Comparison of ENCODE assay signal across 8 mouse cellular contexts in the genomic region with DNA sequence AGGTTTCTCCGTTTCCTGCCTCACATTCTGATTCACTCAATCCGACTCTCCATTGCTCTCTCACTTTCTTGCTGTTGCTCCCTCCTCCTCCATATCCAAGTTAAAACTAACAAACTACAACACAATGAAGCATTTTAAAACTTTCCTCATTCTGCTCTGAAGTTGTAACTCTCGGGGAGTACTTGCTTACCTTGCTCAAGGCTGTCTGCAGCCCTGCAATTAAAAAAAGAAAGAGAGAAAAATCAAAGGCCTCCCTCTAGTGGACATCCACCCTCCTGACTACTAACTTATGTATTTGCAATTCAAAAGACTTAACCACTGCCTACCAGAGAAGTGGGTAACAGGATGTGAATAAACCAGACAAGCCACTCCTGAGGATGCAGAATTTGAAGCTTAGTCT. TPM values are rescaled to one million over a fixed set of nuclear protein-coding genes. Genes with fewer than 3 reads are reported as not detected.
DNase-seq lines count a peak whose midpoint lies in the region; ATAC-seq lines count a peak whose summit lies in the region.

No protein-coding gene starts in this region.

- H3K4me1 ChIP-seq in brown adipose tissue, adult 24 weeks (ENCODE audit: control insufficient read depth, insufficient read depth, insufficient read length, low read length) = peaks cover 3% of the 10 kb centered on the region; the same call in 1 of the 2 replicates
- H3K4me1 ChIP-seq in hindbrain, embryonic 12.5 days = peaks cover 13% of the 10 kb centered on the region
- H3K4me1 ChIP-seq in limb, embryonic 12.5 days (replicated peaks) = peaks cover 13% of the 10 kb centered on the region
- peaks cover 18% of the 10 kb centered on the region for H3K4me1 ChIP-seq in midbrain, embryonic 12.5 days
- H3K4me1 ChIP-seq in stomach, embryonic 16.5 days (ENCODE audit: control insufficient read depth, insufficient read depth, low read length) = peaks cover 15% of the 10 kb centered on the region

- no peaks in the 10 kb centered on the region for H3K27me3 ChIP-seq in hindbrain, embryonic 12.5 days
- no peaks in the 10 kb centered on the region for H3K27me3 ChIP-seq in limb, embryonic 12.5 days
- no peaks in the 10 kb centered on the region for H3K27me3 ChIP-seq in midbrain, embryonic 12.5 days
- H3K27me3 ChIP-seq in stomach, embryonic 16.5 days (ENCODE audit: control insufficient read depth, insufficient read depth, low read length) = no peaks in the 10 kb centered on the region

- WGBS in hindbrain, embryonic 12.5 days = 1% methylated on average over 3 of the region's 3 CpGs
- WGBS in limb, embryonic 12.5 days = 3% methylated on average over 3 of the region's 3 CpGs
- 0% methylated on average over 3 of the region's 3 CpGs for WGBS in midbrain, embryonic 12.5 days
- under 1% methylated on average over 3 of the region's 3 CpGs for WGBS in stomach, embryonic 16.5 days

- peak overlapping the region; percentile 70 for H3K4me2 ChIP-seq in hindbrain, embryonic 12.5 days (replicated peaks)
- peak overlapping the region; percentile 71 for H3K4me2 ChIP-seq in limb, embryonic 12.5 days
- H3K4me2 ChIP-seq in midbrain, embryonic 12.5 days (replicated peaks) = peak overlapping the region; percentile 75
- peak overlapping the region; percentile 82 for H3K4me2 ChIP-seq in stomach, embryonic 16.5 days (ENCODE audit: low read depth, low read length)

- H3K27ac ChIP-seq in brown adipose tissue, adult 24 weeks (replicated peaks; ENCODE audit: low read depth, low read length) = 0 out of 2 replicates have a peak overlapping the region, but pooled peaks have one; percentile 4
- peak overlapping the region; percentile 89 for H3K27ac ChIP-seq in hindbrain, embryonic 12.5 days
- H3K27ac ChIP-seq in limb, embryonic 12.5 days = peak overlapping the region; percentile 92; the same call in 1 of the 2 replicates
- peak overlapping the region; percentile 83 for H3K27ac ChIP-seq in midbrain, embryonic 12.5 days (replicated peaks)
- H3K27ac ChIP-seq in stomach, embryonic 16.5 days (ENCODE audit: low read length) = peak overlapping the region; percentile 94

- H3K4me3 ChIP-seq in brown adipose tissue, adult 24 weeks (ENCODE audit: insufficient read depth, low read depth, low read length) = peak overlapping the region; percentile 56
- peak overlapping the region; percentile 91 for H3K4me3 ChIP-seq in hindbrain, embryonic 12.5 days
- H3K4me3 ChIP-seq in limb, embryonic 12.5 days (replicated peaks) = peak overlapping the region; percentile 73
- H3K4me3 ChIP-seq in midbrain, embryonic 12.5 days = peak overlapping the region; percentile 93
- peak overlapping the region; percentile 97 for H3K4me3 ChIP-seq in stomach, embryonic 16.5 days (replicated peaks; ENCODE audit: low read length)

- peak overlapping the region; percentile 94; the same call in 1 of the 2 replicates for H3K9ac ChIP-seq in hindbrain, embryonic 12.5 days
- H3K9ac ChIP-seq in limb, embryonic 12.5 days (replicated peaks) = 0 out of 2 replicates have a peak overlapping the region, but pooled peaks have one; percentile 37
- H3K9ac ChIP-seq in midbrain, embryonic 12.5 days (replicated peaks) = peak overlapping the region; percentile 90; the same call in 1 of the 2 replicates
- peak overlapping the region; percentile 60 for H3K9ac ChIP-seq in stomach, embryonic 16.5 days (ENCODE audit: low read length)

- peak; percentile 13 for DNase-seq in ovary, adult 18-20 months (ENCODE audit: low spot score)
- DNase-seq in ovary, postnatal 36 days (ENCODE audit: low spot score) = no peak

- peak; percentile 54 for ATAC-seq in erythroid progenitor cell, adult 5-6 weeks (replicated peaks; ENCODE audit: low FRiP score, poor library complexity, severe bottlenecking)
- peak; percentile 20; the same call in 1 of the 2 replicates for ATAC-seq in hindbrain, embryonic 12.5 days (ENCODE audit: low FRiP score)
- ATAC-seq in limb, embryonic 12.5 days (ENCODE audit: insufficient number of reproducible peaks, insufficient read depth, low FRiP score, low TSS enrichment, low read depth) = no peak; the same call in 1 of the 2 replicates
- 0 out of 2 replicates have a peak, but pooled peaks have one; percentile 3 for ATAC-seq in midbrain, embryonic 12.5 days (ENCODE audit: low FRiP score, low read depth)
- ATAC-seq in stomach, embryonic 16.5 days (ENCODE audit: insufficient read depth, low FRiP score) = no peak

- H3K36me3 ChIP-seq in hindbrain, embryonic 12.5 days = peaks cover 1% of the 10 kb centered on the region
- peaks cover 8% of the 10 kb centered on the region for H3K36me3 ChIP-seq in limb, embryonic 12.5 days
- H3K36me3 ChIP-seq in midbrain, embryonic 12.5 days = peaks cover 6% of the 10 kb centered on the region
- H3K36me3 ChIP-seq in stomach, embryonic 16.5 days (ENCODE audit: control insufficient read depth, insufficient read depth, low read length) = no peaks in the 10 kb centered on the region

- no peaks in the 10 kb centered on the region for H3K9me3 ChIP-seq in hindbrain, embryonic 12.5 days (replicated peaks)
- H3K9me3 ChIP-seq in limb, embryonic 12.5 days = no peaks in the 10 kb centered on the region
- H3K9me3 ChIP-seq in midbrain, embryonic 12.5 days = no peaks in the 10 kb centered on the region
- H3K9me3 ChIP-seq in stomach, embryonic 16.5 days (replicated peaks; ENCODE audit: control insufficient read depth, low read length) = no peaks in the 10 kb centered on the region

RNA-seq across cellular contexts. Expression of a gene that starts 1.1 kb away (rescaled TPM):
- 8.7 and 22.2 TPM in 2 replicates for polyA plus RNA-seq in brown adipose tissue, adult 24 weeks (2012; ENCODE audit: insufficient read depth, insufficient read length, missing spikeins)
- total RNA-seq in erythroid progenitor cell, adult 5-6 weeks (2015; ENCODE audit: low replicate concordance) = 23.5 and 37.8 TPM in 2 replicates
- total RNA-seq in erythroid progenitor cell, adult 5-6 weeks (2017; ENCODE audit: low replicate concordance) = 50.7 and 100 TPM in 2 replicates
- polyA plus RNA-seq in hindbrain, embryonic 12.5 days (2016; fragmentation: Nextera tagmentation; extraction: Ambion mirVana) = 11.6 and 12.5 TPM in 2 replicates
- 15.8 and 18.7 TPM in 2 replicates for polyA plus RNA-seq in limb, embryonic 12.5 days (2016; fragmentation: Nextera tagmentation; extraction: Ambion mirVana)
- polyA plus RNA-seq in midbrain, embryonic 12.5 days (2016; fragmentation: Nextera tagmentation; extraction: Ambion mirVana) = 14.5 and 16.2 TPM in 2 replicates
- polyA plus RNA-seq in stomach, embryonic 16.5 days (2015; fragmentation: Nextera tagmentation; extraction: Ambion mirVana) = 12.9 and 14.2 TPM in 2 replicates

RNA-seq across cellular contexts. Expression of a gene that starts 19.4 kb away (rescaled TPM):
- 0.58 and 0.71 TPM in 2 replicates for polyA plus RNA-seq in brown adipose tissue, adult 24 weeks (2012; ENCODE audit: insufficient read depth, insufficient read length, missing spikeins)
- 201 and 247 TPM in 2 replicates for total RNA-seq in erythroid progenitor cell, adult 5-6 weeks (2015; ENCODE audit: low replicate concordance)
- 178 and 231 TPM in 2 replicates for total RNA-seq in erythroid progenitor cell, adult 5-6 weeks (2017; ENCODE audit: low replicate concordance)
- 46.5 and 49.0 TPM in 2 replicates for polyA plus RNA-seq in hindbrain, embryonic 12.5 days (2016; fragmentation: Nextera tagmentation; extraction: Ambion mirVana)
- 93.6 and 99.5 TPM in 2 replicates for polyA plus RNA-seq in limb, embryonic 12.5 days (2016; fragmentation: Nextera tagmentation; extraction: Ambion mirVana)
- 69.0 and 71.4 TPM in 2 replicates for polyA plus RNA-seq in midbrain, embryonic 12.5 days (2016; fragmentation: Nextera tagmentation; extraction: Ambion mirVana)
- 49.4 and 53.7 TPM in 2 replicates for polyA plus RNA-seq in stomach, embryonic 16.5 days (2015; fragmentation: Nextera tagmentation; extraction: Ambion mirVana)

Comparison
In these comparisons a context has a peak if more than half of its experiments do, and no peak if none do; other contexts are left out.
1. H3K27ac ChIP-seq: peak in every context shown above with its lines; median percentile 94 in stomach, embryonic 16.5 days; 92 in limb, embryonic 12.5 days; 89 in hindbrain, embryonic 12.5 days; 83 in midbrain, embryonic 12.5 days; 4 in brown adipose tissue, adult 24 weeks.
2. ATAC-seq: peak in erythroid progenitor cell, adult 5-6 weeks (single experiment), hindbrain, embryonic 12.5 days (single experiment) and midbrain, embryonic 12.5 days (single experiment); none in limb, embryonic 12.5 days (single experiment) and stomach, embryonic 16.5 days (single experiment).
3. H3K9ac ChIP-seq: peak in every context shown above with its lines; median percentile 94 in hindbrain, embryonic 12.5 days; 90 in midbrain, embryonic 12.5 days; 60 in stomach, embryonic 16.5 days; 37 in limb, embryonic 12.5 days.
4. RNA of a gene that starts 19.4 kb away (polyA plus RNA-seq): 93.6 to 99.5 TPM in limb, embryonic 12.5 days, 69.0 to 71.4 TPM in midbrain, embryonic 12.5 days, 49.4 to 53.7 TPM in stomach, embryonic 16.5 days and 46.5 to 49.0 TPM in hindbrain, embryonic 12.5 days; 0.58 to 0.71 TPM in brown adipose tissue, adult 24 weeks; every median in the first group is over 10 times any median in the second.
5. Peak in every context shown above with its lines, with median percentiles within 50 percentile points of each other: H3K4me3 ChIP-seq and H3K4me2 ChIP-seq.